Mouse (Mus musculus): ENCODE results near the gene Rps8.

Rps8 gene

DNA sequence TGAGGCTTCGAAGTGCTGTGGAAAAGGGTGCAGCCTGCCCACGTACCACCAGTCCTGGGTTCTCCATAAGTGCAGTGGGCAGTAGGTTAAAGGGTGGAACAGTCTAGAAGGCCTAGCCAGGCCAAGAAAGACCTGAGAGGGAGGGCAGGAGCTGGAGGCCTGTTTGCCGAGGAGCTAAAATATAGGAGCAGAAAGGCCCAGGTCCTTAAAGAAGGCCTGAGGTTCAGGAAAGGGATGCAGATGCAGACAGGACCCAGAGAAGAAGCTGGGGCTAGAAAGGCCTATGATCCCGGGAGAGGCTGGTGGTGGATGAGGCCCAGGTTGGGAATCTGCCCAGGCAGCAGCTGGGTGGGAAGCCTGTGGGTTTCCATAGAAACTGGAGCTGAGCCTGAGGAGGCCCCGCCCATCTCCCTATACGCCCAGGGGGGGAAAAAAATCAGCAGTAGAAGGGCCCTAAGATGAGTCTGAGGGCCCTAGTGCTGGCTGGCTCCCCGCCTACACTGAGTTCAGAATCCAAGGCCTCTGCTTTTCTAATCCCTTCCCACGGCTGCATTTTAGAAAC lies 30.6 kb downstream of the Rps8 start, which contains the start of gene Btbd19:
Gene Btbd19, minus strand, starts transcription at position 378 of the 562 bp plus-strand sequence.
- no peak for DNase-seq (ENCODE audit: low spot score in 2 of 2)

DNA sequence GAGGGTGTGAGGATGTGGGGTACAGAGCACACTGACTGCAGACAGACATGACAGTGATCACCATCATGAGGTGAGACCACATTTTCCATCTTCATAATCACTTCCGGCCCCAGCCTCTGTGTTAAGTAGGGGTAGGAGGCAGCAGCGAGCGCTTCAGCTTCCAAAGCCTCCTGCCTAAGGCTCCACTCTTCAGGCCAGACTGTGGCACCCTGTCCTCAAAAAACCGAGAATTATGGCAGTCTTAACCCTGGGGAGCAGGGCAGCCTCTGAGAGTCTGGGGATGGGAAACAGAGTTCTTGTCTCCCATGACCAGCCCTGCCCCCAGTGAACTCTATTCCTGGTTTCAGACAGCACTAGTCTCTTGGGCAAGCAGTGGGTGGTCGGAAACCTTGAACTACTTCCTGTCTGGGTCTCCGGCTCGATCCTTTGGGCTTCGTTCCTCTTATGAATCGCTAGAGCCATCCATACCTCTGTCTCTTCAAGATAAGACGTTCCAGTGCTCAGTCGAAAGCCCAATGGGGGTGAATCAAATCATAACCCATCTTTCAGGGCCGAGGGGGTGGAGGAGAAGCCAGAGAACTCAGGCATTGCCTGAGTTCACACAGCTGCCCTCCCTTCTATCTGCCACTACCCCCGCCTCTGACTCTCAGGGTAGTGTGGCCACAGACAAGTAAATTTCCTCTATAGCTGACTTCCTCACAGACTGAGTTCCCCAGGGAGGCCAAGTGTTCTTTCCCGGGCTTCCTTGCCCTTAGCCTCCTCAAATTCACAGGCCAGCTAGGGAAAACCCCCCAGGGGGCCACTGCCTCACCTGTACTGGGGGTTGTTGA lies 31.3 kb downstream of the Rps8 start:
- DNase-seq (ENCODE audit: low spot score in 2 of 2): peak; percentile 83 to 84

DNA sequence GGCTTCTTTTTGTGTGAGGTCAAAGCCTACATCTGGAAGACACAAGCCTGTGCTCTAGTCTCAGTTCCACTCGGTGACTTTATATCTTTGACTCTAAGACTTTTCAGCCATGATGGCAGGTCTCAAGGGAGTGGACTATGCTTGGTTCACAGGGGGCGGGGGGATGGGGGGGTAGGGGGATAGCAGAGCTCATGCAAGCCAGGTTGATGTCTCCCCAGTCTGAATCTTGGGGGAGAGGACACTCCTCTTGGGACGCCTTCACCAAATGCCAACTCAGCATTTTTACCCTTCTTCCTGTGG lies 31.9 kb downstream of the Rps8 start:
- no peak for DNase-seq (ENCODE audit: low spot score in 2 of 2)

DNA sequence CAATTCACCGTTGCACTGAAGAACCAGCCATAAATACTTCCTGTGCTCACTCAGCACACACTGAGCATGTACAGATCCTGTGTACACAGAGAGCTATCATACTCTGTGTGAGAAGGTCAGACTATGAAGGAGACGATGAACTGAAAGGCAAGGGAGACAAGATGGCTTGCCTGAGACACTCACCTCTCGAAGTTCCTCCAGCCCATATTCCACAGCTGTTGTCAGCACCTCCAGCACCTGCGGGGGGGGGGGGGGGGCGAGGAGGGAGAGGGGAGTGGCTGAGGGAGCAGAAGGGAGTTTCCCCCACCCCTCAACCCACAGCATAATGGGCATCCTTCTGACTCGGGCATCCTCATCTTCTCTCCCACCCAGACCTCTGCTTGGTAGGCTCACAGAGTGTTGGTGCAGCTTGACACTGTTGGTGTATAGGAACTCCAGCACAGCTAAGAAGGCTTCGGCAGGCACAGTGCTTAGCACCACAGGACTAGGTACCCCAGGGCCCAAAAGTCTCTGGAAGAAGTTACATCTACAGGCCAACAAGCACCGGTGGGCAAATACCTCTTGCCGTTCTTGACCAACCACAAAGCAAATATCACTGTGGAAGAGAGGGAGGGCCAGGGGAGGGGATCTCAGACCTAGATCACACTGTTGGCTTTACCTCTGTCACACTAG lies 32.4 kb downstream of the Rps8 start:
- DNase-seq (ENCODE audit: low spot score in 2 of 2): no peak

DNA sequence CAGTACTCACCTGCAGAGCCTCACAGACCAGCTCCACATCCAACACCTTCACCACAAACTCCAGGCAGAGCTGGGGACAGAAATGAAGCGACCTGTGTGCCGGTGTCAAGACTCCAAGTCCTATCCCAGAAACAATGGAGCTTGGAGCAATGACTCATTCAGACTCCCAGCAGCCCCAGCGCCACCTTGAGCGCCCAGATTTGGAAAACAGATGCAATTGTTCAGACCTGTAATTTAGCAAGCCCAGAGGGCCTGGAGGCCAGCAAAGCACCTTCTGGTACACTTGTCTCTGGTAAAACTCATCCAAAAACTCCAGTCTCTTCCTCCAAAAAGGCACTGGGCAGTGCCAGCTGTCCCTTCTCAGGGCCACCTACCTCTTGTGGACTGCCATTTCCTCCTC lies 33.8 kb downstream of the Rps8 start:
- no peak for DNase-seq (ENCODE audit: low spot score in 2 of 2)

DNA sequence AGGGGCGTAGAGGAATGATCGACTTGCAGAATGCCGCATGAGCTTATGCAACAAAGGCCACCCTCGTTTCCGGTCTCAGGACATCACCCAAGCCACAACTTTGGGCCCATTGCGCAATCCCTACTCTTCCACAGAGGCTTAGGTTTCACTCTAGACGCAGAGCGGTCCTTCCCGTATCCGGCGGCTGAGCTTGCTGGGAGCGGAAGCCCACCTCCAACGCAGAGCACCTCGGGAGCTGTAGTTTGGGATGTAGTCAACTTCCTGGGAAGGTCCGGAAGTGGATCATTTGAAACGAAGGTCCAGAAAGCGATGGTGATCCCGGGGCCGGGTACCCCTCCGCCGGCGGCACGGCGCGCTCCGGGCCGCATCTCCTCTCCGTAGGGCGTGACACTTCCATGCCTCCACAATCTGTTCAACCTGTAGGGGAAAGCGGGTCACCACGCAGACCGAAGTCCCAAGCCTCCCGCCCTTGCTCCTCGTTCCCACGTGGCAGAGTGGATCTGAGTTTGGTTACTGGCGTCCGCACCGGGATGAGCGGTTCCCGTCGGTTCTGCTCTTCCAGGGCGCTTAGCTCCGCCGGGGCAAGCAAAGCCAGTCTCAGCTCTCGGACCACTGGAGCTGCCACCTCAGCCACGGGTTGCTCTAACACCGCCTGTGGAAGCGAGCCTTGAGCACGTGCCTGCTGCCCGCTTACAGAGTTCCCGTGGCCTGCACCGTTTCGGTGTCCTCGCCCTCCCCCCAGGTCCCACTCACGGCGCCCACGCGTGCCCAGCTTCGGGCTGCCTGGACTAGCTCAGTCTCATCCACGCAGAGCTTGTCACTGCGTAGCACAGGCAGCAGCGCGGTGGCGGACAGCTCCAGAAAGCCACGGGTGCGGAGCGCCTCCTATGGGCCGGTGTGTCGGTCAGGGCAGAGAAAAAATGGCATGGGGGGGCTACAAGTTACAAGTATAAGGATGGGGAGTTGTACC lies 35.3 kb downstream of the Rps8 start:
- peak; percentile 91 to 92 for DNase-seq (ENCODE audit: low spot score in 2 of 2)

DNA sequence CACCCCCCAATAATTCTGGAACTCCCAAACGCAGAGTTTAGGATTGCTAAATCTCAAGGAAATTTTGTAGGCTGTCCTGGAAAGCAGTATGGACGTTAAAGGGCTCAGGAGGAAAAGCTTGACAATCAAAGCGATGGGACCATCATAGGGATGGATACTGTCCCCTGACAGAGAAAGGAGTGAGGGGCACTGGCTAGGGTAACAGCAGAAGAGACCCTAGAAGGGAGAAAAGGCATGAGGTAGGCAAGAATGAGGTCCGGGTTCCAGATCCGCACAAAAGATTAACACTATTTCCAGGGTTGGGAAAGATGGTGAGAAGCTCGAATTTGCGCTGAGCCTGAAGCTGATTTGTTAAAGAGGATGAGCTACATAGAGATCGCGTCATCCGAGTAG lies 36.0 kb downstream of the Rps8 start:
- DNase-seq (ENCODE audit: low spot score in 2 of 2): no peak

DNA sequence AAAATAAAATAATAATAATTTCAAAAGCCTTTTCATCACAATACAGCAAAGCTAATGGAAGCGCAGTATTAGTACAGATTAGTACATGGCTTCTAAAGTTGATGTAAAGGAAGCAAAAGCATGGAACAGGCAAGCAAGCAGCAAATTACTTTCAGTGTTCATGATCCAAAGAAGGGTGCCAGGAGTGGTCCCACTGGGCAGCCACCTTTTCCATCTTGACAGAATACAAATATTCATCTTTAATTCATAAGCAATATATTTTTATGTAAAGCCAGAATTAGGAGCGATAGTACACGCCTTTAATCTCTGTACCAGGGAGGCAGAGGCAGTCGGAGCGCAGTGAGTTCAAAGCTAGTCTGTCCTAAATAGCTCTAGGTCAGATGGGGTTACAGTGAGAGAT lies 36.4 kb downstream of the Rps8 start:
- no peak for DNase-seq (ENCODE audit: low spot score in 2 of 2)

DNA sequence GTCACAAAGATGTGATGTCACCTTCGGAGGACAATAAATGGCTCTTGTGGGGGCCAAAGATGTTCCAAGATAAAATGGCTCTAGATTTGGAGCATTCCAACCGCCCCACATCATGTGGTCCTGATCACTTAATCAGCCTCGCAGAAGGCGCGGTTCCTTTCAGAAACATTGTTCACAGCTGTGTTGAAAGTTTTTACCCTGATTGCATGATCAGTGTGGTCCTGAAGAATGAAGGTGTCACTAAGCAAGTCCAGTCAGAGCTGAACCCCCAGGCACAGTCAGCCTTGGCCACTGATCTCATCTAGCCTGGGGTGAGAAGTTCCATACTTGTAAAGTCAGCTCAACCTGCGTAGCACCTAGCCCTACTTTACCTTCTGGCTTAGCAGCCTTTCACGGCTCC lies 38.1 kb downstream of the Rps8 start:
- no peak for DNase-seq (ENCODE audit: low spot score in 2 of 2)

DNA sequence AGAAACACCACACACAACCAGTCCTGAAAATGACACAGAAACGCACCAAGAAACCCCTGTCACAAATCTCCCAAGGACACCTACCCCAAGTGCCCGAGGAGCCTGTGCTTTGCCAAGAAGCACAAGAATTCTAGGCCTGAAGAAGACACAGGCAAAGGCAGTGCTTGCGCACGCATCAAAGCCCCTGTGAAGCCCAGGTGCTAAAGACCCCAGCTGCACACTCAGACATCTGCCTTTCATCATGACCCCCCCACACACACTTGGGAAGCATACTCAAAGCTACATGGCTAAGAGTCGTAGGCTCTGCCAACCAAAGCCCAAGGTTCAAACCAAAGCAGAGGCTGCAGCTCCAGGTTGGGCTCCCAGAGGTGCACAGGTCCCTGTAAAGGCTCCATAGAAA lies 40.5 kb downstream of the Rps8 start:
- no peak for DNase-seq (ENCODE audit: low spot score in 2 of 2)

DNA sequence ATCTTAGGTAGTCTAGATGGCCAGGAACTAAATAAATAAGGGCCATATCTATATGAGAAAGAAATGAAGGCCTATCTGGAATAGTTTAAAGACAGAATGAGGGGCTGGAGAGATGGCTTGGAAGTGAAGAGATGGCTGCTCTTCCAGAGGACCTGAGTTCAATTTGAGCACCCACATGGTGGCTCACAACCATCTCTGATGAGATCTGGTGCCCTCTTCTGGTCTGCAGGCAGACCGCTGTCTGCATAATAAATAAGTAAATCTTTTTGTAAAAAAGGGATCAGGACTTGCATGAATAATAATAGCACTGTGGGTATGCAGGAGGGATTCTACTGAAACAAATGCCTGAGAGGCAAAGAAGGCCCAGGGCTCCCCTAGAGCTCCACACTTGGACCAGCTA lies 42.8 kb downstream of the Rps8 start:
- no peak for DNase-seq (ENCODE audit: low spot score in 2 of 2)

DNA sequence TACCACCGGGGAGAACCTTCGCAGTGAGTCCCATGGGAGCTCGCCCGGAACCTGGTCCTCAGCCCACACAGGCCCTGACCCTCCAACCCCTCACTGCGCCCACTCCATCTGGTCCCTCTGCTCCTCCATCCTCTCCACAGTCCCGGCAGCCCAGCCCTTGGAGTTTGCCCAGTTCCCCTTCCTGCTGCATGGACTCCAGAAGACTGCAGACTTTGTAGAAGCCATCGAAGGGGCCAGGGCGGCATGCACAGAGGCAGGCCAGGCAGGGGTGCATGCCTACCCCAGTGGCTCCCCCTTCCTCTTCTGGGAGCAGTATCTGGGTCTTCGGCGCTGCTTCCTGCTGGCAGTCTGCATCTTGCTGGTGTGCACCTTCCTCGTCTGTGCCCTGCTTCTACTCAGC lies 45.1 kb downstream of the Rps8 start:
- no peak for DNase-seq (ENCODE audit: low spot score in 2 of 2)

DNA sequence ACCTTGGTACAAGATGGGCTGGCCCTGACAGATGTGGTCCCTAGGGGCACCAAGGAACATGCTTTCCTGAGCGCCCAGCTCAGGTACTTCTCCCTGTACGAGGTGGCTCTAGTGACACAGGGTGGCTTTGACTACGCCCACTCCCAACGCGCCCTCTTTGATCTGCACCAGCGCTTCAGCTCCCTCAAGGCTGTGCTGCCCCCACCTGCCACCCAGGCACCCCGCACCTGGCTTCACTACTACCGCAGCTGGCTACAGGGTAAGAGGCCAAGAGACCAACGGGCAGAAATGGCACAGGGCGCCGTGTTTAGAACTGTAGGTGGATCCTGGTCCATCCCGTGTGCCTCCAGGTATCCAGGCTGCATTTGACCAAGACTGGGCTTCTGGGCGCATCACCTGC lies 45.8 kb downstream of the Rps8 start:
- no peak for DNase-seq (ENCODE audit: low spot score in 2 of 2)

DNA sequence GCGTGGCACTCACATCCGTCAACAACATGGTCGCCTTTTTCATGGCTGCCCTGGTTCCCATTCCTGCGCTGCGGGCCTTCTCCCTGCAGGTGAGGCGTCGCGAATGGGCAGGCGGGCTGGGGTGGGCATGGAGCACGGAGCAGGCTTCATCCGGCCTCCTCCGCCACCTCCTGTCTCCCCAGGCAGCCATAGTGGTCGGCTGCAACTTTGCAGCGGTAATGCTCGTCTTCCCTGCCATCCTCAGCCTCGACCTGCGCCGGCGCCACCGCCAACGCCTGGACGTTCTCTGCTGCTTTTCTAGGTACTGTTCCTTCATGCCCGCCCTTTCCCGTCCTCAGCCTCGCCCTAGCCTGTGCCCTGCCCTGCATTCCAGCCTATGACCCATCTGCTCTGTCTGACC lies 46.7 kb downstream of the Rps8 start:
- no peak for DNase-seq (ENCODE audit: low spot score in 2 of 2)

DNA sequence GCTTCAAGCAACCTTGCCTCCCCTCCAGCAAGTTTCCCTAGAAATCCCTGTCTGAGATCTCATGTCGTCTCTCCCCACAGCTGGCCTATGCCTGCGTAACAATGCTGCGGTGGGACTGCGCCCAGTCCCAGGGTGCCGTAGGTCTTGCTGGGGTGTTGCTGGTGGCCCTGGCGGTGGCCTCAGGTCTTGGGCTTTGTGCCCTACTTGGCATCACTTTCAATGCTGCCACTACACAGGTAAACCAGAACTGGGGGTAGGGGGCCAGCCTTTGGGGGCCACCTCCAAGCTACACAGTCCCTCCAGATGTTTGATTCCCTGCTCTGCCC lies 47.6 kb downstream of the Rps8 start:
- no peak for DNase-seq (ENCODE audit: low spot score in 2 of 2)

DNA sequence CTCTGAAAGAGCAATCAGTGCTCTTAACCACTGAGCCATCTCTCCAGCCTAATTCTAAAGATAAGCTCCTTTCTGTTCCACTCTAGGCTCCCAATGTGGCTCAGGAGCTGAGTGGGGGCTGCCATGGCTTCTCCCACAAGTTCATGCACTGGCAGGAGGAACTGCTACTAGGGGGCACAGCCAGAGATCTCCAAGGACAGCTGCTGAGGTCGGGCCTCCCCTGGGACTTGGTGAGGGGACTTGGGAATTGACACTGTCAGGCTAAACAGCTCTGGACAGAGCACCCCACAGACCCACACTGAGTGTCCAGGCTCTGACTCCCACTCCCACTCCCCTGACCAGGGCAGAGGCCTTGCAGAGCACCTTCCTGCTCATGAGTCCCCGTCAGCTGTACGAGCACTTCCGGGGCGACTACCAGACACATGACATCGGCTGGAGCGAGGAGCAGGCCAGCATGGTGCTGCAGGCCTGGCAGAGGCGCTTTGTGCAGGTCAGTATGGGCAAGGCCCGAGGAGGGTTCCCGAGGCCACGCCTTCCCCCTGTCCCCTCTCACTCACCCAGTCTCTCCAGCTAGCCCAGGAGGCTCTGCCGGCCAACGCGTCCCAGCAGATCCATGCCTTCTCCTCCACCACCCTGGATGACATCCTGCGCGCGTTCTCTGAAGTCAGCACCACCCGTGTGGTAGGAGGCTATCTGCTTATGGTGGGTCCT lies 48.1 kb downstream of the Rps8 start:
- no peak for DNase-seq (ENCODE audit: low spot score in 2 of 2)

DNA sequence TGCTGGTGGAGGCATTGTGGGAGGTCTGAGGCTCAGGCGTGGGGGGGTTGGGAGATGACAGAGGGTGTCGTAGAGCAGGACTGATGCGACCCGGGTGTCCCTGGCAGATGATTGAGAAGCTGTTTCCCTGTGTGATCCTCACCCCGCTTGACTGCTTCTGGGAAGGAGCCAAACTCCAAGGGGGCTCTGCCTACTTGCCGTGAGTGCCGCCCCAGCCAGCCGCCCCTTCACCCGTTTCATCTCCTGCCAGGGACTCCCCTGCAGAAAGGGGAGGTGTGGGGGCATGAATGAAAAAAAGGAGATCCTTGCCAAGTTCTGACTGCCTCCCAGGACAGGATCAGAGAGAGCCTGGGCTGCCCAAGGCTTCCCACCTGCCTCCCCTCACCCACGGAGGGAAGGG lies 50.9 kb downstream of the Rps8 start:
- no peak for DNase-seq (ENCODE audit: low spot score in 2 of 2)

DNA sequence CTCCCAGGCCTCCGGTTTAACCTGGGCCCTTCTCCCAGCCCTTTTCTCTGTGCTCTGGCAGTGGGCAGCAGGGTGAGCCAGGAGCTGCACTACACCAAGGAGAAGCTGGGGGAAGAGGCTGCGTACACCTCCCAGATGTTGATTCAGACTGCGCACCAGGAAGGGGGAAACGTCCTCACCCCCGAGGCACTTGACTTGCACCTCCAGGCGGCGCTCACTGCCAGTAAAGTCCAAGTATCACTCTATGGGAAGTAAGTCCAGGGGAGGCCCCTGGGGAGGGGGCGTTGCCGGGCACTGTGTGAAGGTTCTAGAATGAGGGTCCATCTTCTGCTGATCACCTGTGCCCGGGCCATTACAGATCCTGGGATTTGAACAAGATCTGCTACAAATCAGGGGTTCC lies 51.4 kb downstream of the Rps8 start:
- DNase-seq (ENCODE audit: low spot score in 2 of 2): no peak

Measured in spleen, postnatal 36 days (tissue).